8 mouse cellular contexts compared by ENCODE assay signal in genomic region chrX:91059251-91059650, GRCm38 (mm10).
DNase-seq lines count a peak whose midpoint lies in the region; ATAC-seq and TF ChIP-seq lines count a peak whose summit lies in the region.
"Not testable (repeated sequence)": the region's sequence is repeated elsewhere in the genome, so short reads cannot be mapped to it uniquely, and the experiment has no call there.

No protein-coding gene starts in this region.

- WGBS in heart, adult 2 months: 55% methylated on average over 3 of the region's 3 CpGs
- WGBS in kidney, postnatal 0 days: 49% methylated on average over 3 of the region's 3 CpGs
- WGBS in liver, adult 2 months: 53% methylated on average over 3 of the region's 3 CpGs

- not testable (repeated sequence) for H3K27ac ChIP-seq in heart, adult 2 months; kidney, postnatal 0 days; liver, adult 2 months (replicated peaks; ENCODE audit: insufficient read depth, low read depth, low read length)

- DNase-seq in B cell, adult 2 months: peak; percentile 2 to 10
- DNase-seq in R1 (ENCODE audit: low read depth, low spot score): peak; percentile 10
- DNase-seq in cerebellum, postnatal 14 days: peak; percentile 1 to 33
- DNase-seq in heart, adult 2 months; kidney, postnatal 0 days (ENCODE audit: low spot score); liver, adult 2 months (ENCODE audit: extremely low read depth, low read depth, low spot score): not testable (repeated sequence)
- DNase-seq in retina, postnatal 1 day: peak; percentile 2
- DNase-seq in thymus, postnatal 25 days: peak; percentile 5

- TF ChIP-seq POLR2A in heart, adult 2 months (IDR thresholded peaks at IDR 0.05; ENCODE audit: insufficient read depth, low read depth, low read length); liver, adult 2 months (IDR thresholded peaks at IDR 0.05; ENCODE audit: extremely low read depth, insufficient read depth, low read length): not testable (repeated sequence)

- intact Hi-C loops in heart, adult 2 months (cut with DNase I): not testable (repeated sequence)

- not testable (repeated sequence) for H3K27me3 ChIP-seq in heart, adult 2 months (ENCODE audit: control insufficient read depth, insufficient read depth, low read length); kidney, postnatal 0 days (ENCODE audit: insufficient read depth, low read length); liver, adult 2 months (ENCODE audit: control insufficient read depth, insufficient read depth, low read length)

- not testable (repeated sequence) for H3K36me3 ChIP-seq in heart, adult 2 months (ENCODE audit: control insufficient read depth, insufficient read depth, low read length); kidney, postnatal 0 days (ENCODE audit: insufficient read depth, low read length); liver, adult 2 months (ENCODE audit: control insufficient read depth, insufficient read depth, low read length)

- TF ChIP-seq CTCF in heart, adult 2 months (IDR thresholded peaks at IDR 0.05): peak; percentile 49
- peak; percentile 46 for TF ChIP-seq CTCF in kidney, postnatal 0 days (IDR thresholded peaks at IDR 0.05; ENCODE audit: low read depth)
- 0 out of 2 replicates have a peak, but pooled peaks have one; percentile 15 for TF ChIP-seq CTCF in liver, adult 2 months (IDR thresholded peaks at IDR 0.05; ENCODE audit: low read depth, low read length)

- not testable (repeated sequence) for H3K79me2 ChIP-seq in heart, adult 2 months (replicated peaks; ENCODE audit: control insufficient read depth, insufficient read depth, low read length); liver, adult 2 months (ENCODE audit: control insufficient read depth, insufficient read depth, low read length)

- not testable (repeated sequence) for ATAC-seq in kidney, postnatal 0 days (replicated peaks; ENCODE audit: low FRiP score, low read depth)

- not testable (repeated sequence) for H3K4me3 ChIP-seq in heart, adult 2 months; kidney, postnatal 0 days (replicated peaks; ENCODE audit: low read depth, low read length); liver, adult 2 months (ENCODE audit: insufficient read depth, low read depth, low read length)

- not testable (repeated sequence) for H3K4me1 ChIP-seq in heart, adult 2 months (ENCODE audit: control insufficient read depth, insufficient read depth, low read length); kidney, postnatal 0 days (replicated peaks; ENCODE audit: insufficient read depth, low read length); liver, adult 2 months (ENCODE audit: control insufficient read depth, insufficient read depth, low read length)

- not testable (repeated sequence) for H3K9me3 ChIP-seq in kidney, postnatal 0 days (replicated peaks; ENCODE audit: low read length)

- not testable (repeated sequence) for H3K9ac ChIP-seq in heart, adult 2 months (ENCODE audit: low read depth, low read length); kidney, postnatal 0 days (ENCODE audit: low read depth, low read length); liver, adult 2 months (ENCODE audit: low read depth, low read length)

- H3K4me2 ChIP-seq in kidney, postnatal 0 days (ENCODE audit: low read length): not testable (repeated sequence)

- not testable (repeated sequence) for TF ChIP-seq EP300 in heart, adult 2 months (IDR thresholded peaks at IDR 0.05; ENCODE audit: insufficient read depth, low read depth, low read length)
